Mouse (Mus musculus): Measurements from ENCODE around the gene Olfr1275. TPM values are rescaled to one million over a fixed set of nuclear protein-coding genes. Genes with fewer than 3 reads are reported as not detected.

The Olfr1275 gene
- not detected for total RNA-seq (2021)

GRCm38 (mm10) chr2:111235186-111235585 is at the start of gene Olfr1275:
Gene Olfr1275, minus strand, starts transcription at chr2:111235286.
- DNase-seq (ENCODE audit: low spot score): no peak
- intact Hi-C loops (cut with DNase I): no loop called here

GRCm38 (mm10) chr2:111274006-111274405 is 38.9 kb upstream of the Olfr1275 start, which contains the start of gene Olfr1277:
Gene Olfr1277, minus strand, starts transcription at chr2:111274106.
- intact Hi-C loops (cut with DNase I): no loop called here
- no peak for DNase-seq (ENCODE audit: low spot score)

GRCm38 (mm10) chr2:111254216-111254615 is 19.1 kb upstream of the Olfr1275 start, which contains the start of gene Olfr1276:
Gene Olfr1276, plus strand, starts transcription at chr2:111254516.
- intact Hi-C loops (cut with DNase I): no loop called here
- no peak for DNase-seq (ENCODE audit: low spot score)

GRCm38 (mm10) chr2:111229502-111229901 is 5.6 kb downstream of the Olfr1275 start, which contains the start of gene 4930430A15Rik:
Gene 4930430A15Rik, minus strand, starts transcription at chr2:111229602.
- DNase-seq (ENCODE audit: low spot score): no peak
- intact Hi-C loops (cut with DNase I): no loop called here

- intact Hi-C loops (cut with DNase I): no loop called here
- no peak for DNase-seq (ENCODE audit: low spot score)
Measured at GRCm38 (mm10) chr2:111182068-111182467, 53.0 kb downstream of the Olfr1275 start.

Other genes starting within 250 kb of the Olfr1275 start
- not detected for gene Gm13941, start 129.3 kb downstream of the Olfr1275 start, total RNA-seq (2021)
- not detected for gene Gm15130, start 82.3 kb downstream of the Olfr1275 start, total RNA-seq (2021)
- not detected for gene 4930430A15Rik, start 5.7 kb downstream of the Olfr1275 start, total RNA-seq (2021)
- not detected for gene Olfr1276, start 19.2 kb upstream of the Olfr1275 start, total RNA-seq (2021)
- not detected for gene Olfr1277, start 38.8 kb upstream of the Olfr1275 start, total RNA-seq (2021)
- not detected for gene Olfr1278, start 54.9 kb upstream of the Olfr1275 start, total RNA-seq (2021)
- gene Olfr1279, start 65.3 kb upstream of the Olfr1275 start, total RNA-seq (2021): not detected
- not detected for gene Olfr1280, start 78.7 kb upstream of the Olfr1275 start, total RNA-seq (2021)
- gene Olfr1281, start 91.2 kb upstream of the Olfr1275 start, total RNA-seq (2021): not detected
- gene Olfr1282, start 100.8 kb upstream of the Olfr1275 start, total RNA-seq (2021): not detected
- gene Olfr1283, start 131.5 kb upstream of the Olfr1275 start, total RNA-seq (2021): not detected
- not detected for gene Olfr1284, start 140.2 kb upstream of the Olfr1275 start, total RNA-seq (2021)
- gene Olfr1286, start 187.8 kb upstream of the Olfr1275 start, total RNA-seq (2021): not detected
- not detected for gene Olfr1287, start 213.9 kb upstream of the Olfr1275 start, total RNA-seq (2021)
- gene Olfr1288, start 238.8 kb upstream of the Olfr1275 start, total RNA-seq (2021): not detected
- gene Olfr1289, start 245.5 kb upstream of the Olfr1275 start, total RNA-seq (2021): not detected